Mouse (Mus musculus): Measurements from ENCODE around the gene Chrnb2.

GRCm38 (mm10) chr3:89802876-89803275, 38.4 kb upstream of the Chrnb2 start:
- TF ChIP-seq GATA1 (IDR thresholded peaks at IDR 0.05; ENCODE audit: borderline replicate concordance, low read length) (no peak), FLI1 (IDR thresholded peaks at IDR 0.05; ENCODE audit: low read length) (no peak)
